Mouse (Mus musculus) midbrain, embryonic 15.5 days (tissue): Measurements from ENCODE around the gene Zfp759. TPM values are rescaled to one million over a fixed set of nuclear protein-coding genes. Genes with fewer than 3 reads are reported as not detected.
A peak's percentile ranks its signal among the peaks of the same experiment; 100 is the strongest.
"Not testable (repeated sequence)": the region's sequence is repeated elsewhere in the genome, so short reads cannot be mapped to it uniquely, and the experiment has no call there.

Experiments used
- ATAC-seq: fragments of 200-750 bp; cut with Nextera tagmentation; replicated peaks from 2 replicates; pipeline ENCODE4 v1.8.0; 2017; ENCODE audit warnings: moderate TSS enrichment
- H3K27ac ChIP-seq: fragments of 300-500 bp; sonication (generic); 2 replicates; pipeline ENCODE4 v1.5.1; 2015; ENCODE audit warnings: mild to moderate bottlenecking, inconsistent platforms
- H3K27me3 ChIP-seq: fragments of 300-500 bp; sonication (generic); replicated peaks from 2 replicates; pipeline ENCODE4 v1.6.1; 2015; ENCODE audit warnings: inconsistent platforms
- H3K36me3 ChIP-seq: fragments of 300-500 bp; sonication (generic); replicated peaks from 2 replicates; pipeline ENCODE4 v1.6.1; 2015; ENCODE audit warnings: inconsistent platforms
- H3K4me1 ChIP-seq: fragments of 300-500 bp; sonication (generic); 2 replicates; pipeline ENCODE4 v1.6.1; 2015; ENCODE audit warnings: inconsistent platforms
- H3K4me2 ChIP-seq: fragments of 300-500 bp; sonication (generic); 2 replicates; pipeline ENCODE4 v1.6.1; 2015; ENCODE audit warnings: inconsistent platforms, mild to moderate bottlenecking, moderate library complexity
- H3K4me3 ChIP-seq: fragments of 300-500 bp; sonication (generic); 2 replicates; pipeline ENCODE4 v1.5.1; 2015; ENCODE audit warnings: mild to moderate bottlenecking, inconsistent platforms
- H3K9ac ChIP-seq: fragments of 300-500 bp; sonication (generic); 2 replicates; pipeline ENCODE4 v1.6.1; 2015; ENCODE audit warnings: mild to moderate bottlenecking, inconsistent platforms
- H3K9me3 ChIP-seq: fragments of 300-500 bp; sonication (generic); 2 replicates; pipeline ENCODE4 v1.6.1; 2016; ENCODE audit warnings: inconsistent platforms
- WGBS: fragments of 180-500 bp; shearing (Covaris S2); methylation state at CpG from one replicate; pipeline ENCODE4 v1.1.7; 2015; ENCODE audit warnings: mixed read lengths; 5-methylcytosine and 5-hydroxymethylcytosine counted together
- polyA plus RNA-seq: library from polyadenylated mRNA; unstranded; fragments of >200 nt; fragmentation: Nextera tagmentation; extraction: Ambion mirVana; gene quantifications from 2 replicates; pipeline ENCODE4 v1.2.1, GENCODE M21; 2015

Zfp759 gene
- 4.6 and 5.0 TPM in 2 replicates for polyA plus RNA-seq

DNA sequence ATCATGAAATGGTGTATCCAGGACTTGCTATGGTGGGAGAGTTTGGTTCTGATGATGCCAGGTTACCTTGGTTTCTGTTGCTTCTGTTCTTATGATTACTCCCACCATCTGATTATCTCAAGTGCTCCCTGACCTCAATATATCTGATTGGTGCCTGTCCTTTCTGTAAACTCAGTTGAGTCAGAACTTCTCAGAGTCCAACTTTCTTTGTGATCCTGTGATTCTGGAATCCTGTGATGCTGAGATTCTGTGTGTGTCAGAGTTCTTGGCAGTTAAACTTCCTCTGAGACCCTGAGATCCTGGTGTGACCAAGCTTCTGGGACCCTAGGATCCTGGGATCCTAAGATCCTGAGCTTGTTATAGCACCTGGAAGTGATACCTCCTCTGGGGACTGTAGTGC lies at the start of gene Zfp759:
Gene Zfp759, plus strand, starts transcription at position 301 of the 400 bp plus-strand sequence.
- H3K27me3 ChIP-seq, H3K4me1 ChIP-seq, H3K9ac ChIP-seq, H3K4me2 ChIP-seq, H3K4me3 ChIP-seq, ATAC-seq, H3K36me3 ChIP-seq, H3K27ac ChIP-seq, H3K9me3 ChIP-seq: not testable (repeated sequence)

DNA sequence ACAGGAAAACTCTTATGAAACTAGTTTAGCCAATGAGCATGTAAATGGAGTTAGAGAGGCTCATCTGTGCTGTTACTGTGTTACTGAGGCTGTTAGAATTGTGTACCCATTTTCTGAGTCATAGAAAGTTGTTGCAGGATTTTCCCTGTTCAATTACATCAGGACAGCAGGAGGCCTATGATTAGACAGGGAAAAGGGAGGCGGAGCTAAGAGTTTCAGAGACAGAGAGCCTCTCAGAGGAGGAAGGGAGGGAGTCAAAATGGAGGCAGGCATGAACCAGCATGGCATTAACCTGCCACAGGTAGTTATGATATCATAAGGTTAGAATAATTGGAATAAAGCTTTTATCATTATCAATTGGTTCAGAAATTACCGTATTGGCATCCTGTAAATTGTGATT lies 48.7 kb upstream of the Zfp759 start:
- Histone ChIP-seq H3K4me1 (no peaks in the 10 kb centered on the region), H3K9me3 (peaks cover 31% of the 10 kb centered on the region), H3K36me3 (peaks cover 59% of the 10 kb centered on the region), H3K27ac (no peak overlapping the region), H3K27me3 (no peaks in the 10 kb centered on the region), H3K4me2 (no peak overlapping the region), H3K4me3 (no peak overlapping the region), H3K9ac (no peak overlapping the region)
- ATAC-seq = no peak
- 98% methylated on average over 2 of the region's 2 CpGs for WGBS

DNA sequence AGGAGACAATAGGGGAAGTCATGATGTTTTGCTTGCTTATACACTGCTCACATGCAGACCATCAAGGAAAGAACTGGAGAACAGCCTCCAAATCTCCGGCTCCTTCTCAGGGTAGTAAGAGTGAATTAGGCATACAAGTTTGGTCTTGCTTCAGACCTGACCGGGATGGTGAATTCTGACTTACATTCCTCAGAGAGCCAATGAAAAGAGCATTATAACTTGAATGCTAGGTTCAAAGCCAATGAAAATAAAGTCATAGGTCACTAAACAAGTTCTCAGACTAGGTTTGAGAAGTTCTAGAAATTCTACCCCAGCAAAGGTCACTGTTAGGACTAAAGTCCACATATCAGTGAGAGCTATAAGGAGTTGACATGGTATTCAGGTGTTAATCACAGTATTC lies 44.2 kb upstream of the Zfp759 start:
- H3K9ac ChIP-seq = no peak overlapping the region
- peaks cover 42% of the 10 kb centered on the region for H3K36me3 ChIP-seq
- H3K27ac ChIP-seq = no peak overlapping the region
- no peaks in the 10 kb centered on the region for H3K27me3 ChIP-seq
- H3K4me3 ChIP-seq = no peak overlapping the region
- 100% methylated on average over 2 of the region's 2 CpGs for WGBS
- no peak for ATAC-seq
- peaks cover 13% of the 10 kb centered on the region for H3K9me3 ChIP-seq
- peaks cover 8% of the 10 kb centered on the region for H3K4me1 ChIP-seq
- no peak overlapping the region for H3K4me2 ChIP-seq

DNA sequence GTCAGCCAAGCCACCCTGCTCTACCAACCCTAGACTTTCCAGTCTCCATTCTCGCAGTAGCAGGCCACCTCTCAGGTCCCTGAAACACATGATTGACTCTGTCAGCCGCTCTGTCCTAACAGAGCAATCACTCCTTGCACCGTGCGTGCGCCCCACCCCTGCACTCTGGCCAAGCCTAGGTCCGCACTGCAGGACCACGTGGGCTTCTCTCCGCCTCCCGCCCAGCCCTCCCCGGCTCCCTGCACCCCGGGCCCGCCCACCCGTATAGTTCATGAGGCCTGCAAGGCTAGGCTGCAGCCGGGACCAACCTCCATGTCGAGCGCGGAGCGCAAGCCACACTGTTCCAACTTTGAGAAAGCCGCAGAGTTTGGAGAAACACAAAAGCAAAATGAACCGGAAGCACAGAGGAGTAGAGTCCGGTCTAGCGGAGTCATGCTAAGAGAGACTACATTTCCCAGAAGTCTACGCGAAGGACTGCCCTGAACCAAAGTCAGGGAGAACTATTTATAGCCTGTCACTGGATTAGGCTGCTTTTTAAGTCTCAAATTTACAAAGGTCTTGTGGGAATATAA lies 40.2 kb upstream of the Zfp759 start:
- Histone ChIP-seq H3K27ac (peak overlapping the region; percentile 74), H3K36me3 (peaks cover 18% of the 10 kb centered on the region), H3K9me3 (0 out of 2 replicates have a peak, but pooled peaks cover 3% of the 10 kb centered on the region), H3K4me1 (peaks cover 8% of the 10 kb centered on the region), H3K4me2 (peak overlapping the region; percentile 62), H3K9ac (peak overlapping the region; percentile 58), H3K27me3 (no peaks in the 10 kb centered on the region), H3K4me3 (peak overlapping the region; percentile 54)
- WGBS = under 1% methylated on average over 24 of the region's 24 CpGs
- peak; percentile 98 for ATAC-seq

DNA sequence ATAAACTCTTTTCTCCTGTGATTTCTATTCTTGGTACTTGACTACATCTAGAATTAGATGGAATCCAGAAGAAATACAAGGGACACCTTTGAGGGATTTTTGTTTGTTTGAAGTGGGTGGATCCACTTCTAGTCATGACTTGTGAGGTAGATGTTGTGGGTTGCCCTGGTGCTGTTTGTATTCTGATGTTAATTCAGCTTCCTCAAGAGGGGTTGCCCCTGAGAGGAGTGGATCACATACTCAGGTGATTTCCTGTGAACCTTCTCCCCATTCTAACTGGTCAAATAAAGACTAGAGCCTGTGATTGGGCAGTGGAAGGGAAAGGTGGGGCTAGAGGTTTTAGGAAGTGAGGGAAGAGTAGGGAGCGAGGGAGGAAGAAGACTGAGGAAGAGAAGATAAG lies 39.5 kb upstream of the Zfp759 start:
- Histone ChIP-seq H3K9ac (peak overlapping the region; percentile 58; the same call in 1 of the 2 replicates), H3K4me2 (peak overlapping the region; percentile 62), H3K36me3 (peaks cover 18% of the 10 kb centered on the region), H3K27ac (peak overlapping the region; percentile 74; the same call in 1 of the 2 replicates), H3K27me3 (no peaks in the 10 kb centered on the region), H3K4me1 (peaks cover 8% of the 10 kb centered on the region), H3K4me3 (peak overlapping the region; percentile 54), H3K9me3 (0 out of 2 replicates have a peak, but pooled peaks cover 3% of the 10 kb centered on the region)
- peak; percentile 9; the same call in 1 of the 2 replicates for ATAC-seq
- WGBS = 87% methylated on average over 1 of the region's 1 CpGs

DNA sequence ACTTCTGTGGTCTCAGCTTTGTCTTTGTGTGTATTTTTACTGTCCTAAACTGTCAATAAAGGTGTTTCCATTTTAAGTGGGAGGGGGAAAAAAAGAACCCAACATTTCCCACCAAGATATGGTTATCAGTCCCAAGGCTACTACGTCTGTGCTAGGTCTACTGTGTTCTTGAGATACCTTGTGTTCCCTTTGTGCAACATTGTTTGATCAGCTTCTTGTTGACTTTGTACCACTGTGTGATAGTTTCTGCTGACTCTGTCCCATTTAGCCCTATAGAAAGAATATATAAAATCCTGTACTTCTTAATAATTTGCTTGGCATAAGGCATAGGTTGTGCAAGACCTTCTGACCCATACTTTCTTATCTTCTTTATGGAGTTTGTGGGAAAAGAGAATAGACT lies 31.3 kb upstream of the Zfp759 start:
- 84% methylated on average over 1 of the region's 1 CpGs for WGBS
- H3K4me2 ChIP-seq = no peak overlapping the region
- H3K36me3 ChIP-seq = no peaks in the 10 kb centered on the region
- no peak overlapping the region for H3K4me3 ChIP-seq
- no peaks in the 10 kb centered on the region for H3K27me3 ChIP-seq
- no peak overlapping the region for H3K27ac ChIP-seq
- no peaks in the 10 kb centered on the region for H3K4me1 ChIP-seq
- H3K9me3 ChIP-seq = no peaks in the 10 kb centered on the region
- no peak for ATAC-seq
- H3K9ac ChIP-seq = no peak overlapping the region

DNA sequence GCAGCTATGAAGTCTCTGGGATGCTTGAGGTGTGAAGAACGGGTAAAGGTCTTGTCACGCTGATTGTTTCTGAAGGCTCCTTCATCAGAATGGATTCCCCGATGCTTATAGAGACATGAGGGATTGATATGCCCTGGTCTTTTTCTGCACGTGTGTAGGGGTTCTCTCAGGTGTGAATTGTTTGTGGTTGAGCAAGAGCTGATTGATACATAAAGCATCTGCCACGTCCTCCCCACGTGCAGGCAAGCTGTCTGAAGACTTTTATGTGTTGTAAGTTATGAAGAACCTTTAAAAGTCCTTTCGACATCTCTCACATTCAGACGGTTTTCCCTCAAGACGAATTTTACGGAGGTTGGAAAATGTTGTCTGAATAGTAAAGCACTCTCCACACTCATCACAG lies 23.6 kb upstream of the Zfp759 start, which contains the start of gene Zfp708:
Gene Zfp708, minus strand, starts transcription at position 101 of the 400 bp plus-strand sequence.
- ATAC-seq = no peak
- H3K9ac ChIP-seq = no peak within 1 kb of the TSS
- no peaks in the 10 kb centered on the region for H3K27me3 ChIP-seq
- H3K4me2 ChIP-seq = no peak within 1 kb of the TSS
- H3K36me3 ChIP-seq = no peaks in the 10 kb centered on the region
- H3K4me3 ChIP-seq = no peak within 1 kb of the TSS
- H3K27ac ChIP-seq = no peak within 1 kb of the TSS
- 91% methylated on average over 10 of the region's 10 CpGs for WGBS
- no peaks in the 10 kb centered on the region for H3K9me3 ChIP-seq
- H3K4me1 ChIP-seq = no peaks in the 10 kb centered on the region

DNA sequence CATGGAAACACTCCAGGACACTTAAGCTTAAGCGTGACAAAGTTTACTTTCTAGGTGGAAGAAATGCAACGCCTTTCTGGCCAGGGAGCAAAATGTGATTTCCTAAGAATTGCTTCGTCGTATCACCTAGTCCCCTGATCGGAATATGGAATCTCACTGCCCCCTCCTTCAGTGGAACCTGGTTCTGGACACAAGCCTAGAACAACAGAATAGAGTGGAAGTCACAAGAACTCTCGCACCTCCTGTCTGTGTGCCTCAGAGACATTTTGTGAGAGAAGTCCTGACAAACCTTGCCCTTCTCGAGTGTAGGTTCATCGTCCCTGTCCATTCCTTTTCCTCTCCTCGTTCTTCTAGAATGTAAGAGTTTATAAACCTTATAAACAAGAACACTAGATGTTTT lies 13.8 kb upstream of the Zfp759 start:
- Histone ChIP-seq H3K4me1 (peaks cover 9% of the 10 kb centered on the region), H3K27me3 (no peaks in the 10 kb centered on the region), H3K4me2 (peak overlapping the region; percentile 79), H3K36me3 (no peaks in the 10 kb centered on the region), H3K4me3 (peak overlapping the region; percentile 50), H3K9me3 (no peaks in the 10 kb centered on the region), H3K27ac (no peak overlapping the region), H3K9ac (peak overlapping the region; percentile 46)
- ATAC-seq = 0 out of 2 replicates have a peak, but pooled peaks have one; percentile 1
- 69% methylated on average over 9 of the region's 9 CpGs for WGBS

DNA sequence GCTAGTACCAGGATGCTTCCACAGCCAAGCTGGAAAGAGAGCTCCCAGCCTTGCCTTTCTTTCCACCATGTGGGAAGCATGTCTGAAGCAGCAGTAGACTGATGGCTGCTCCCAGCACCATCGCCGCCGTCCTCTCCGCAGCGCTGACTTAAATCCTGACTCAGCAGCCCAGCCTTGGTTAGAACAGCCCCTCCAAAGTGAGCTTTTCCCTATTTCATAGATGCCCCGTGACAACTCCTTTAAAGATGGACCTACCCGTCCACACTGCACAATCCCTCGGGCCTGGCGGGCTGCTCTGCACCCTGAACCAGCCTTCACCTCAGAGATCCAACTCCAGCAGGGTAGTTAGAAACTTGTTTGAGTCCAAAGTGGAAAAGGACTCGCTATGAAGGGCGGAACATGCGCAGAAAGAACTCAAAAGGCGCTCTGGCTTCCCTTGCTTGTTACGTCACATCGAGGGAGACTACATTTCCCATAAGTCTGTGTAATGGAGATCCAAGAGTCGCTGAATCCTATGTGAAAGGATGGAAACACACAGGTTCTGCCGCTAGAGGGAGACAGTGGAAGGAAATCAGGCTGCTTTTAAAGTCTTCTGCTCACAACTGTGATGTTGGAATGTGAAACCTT lies 13.2 kb upstream of the Zfp759 start, which contains the start of gene Gm28557:
Gene Gm28557, minus strand, starts transcription at position 411 of the 627 bp plus-strand sequence.
- H3K4me2 ChIP-seq = peak within 1 kb of the TSS; percentile 79
- peak within 1 kb of the TSS; percentile 63 for H3K27ac ChIP-seq
- H3K4me1 ChIP-seq = peaks cover 9% of the 10 kb centered on the region
- H3K9ac ChIP-seq = peak within 1 kb of the TSS; percentile 46
- no peaks in the 10 kb centered on the region for H3K9me3 ChIP-seq
- under 1% methylated on average over 17 of the region's 17 CpGs for WGBS
- H3K36me3 ChIP-seq = no peaks in the 10 kb centered on the region
- H3K4me3 ChIP-seq = peak within 1 kb of the TSS; percentile 50
- ATAC-seq = peak; percentile 98
- no peaks in the 10 kb centered on the region for H3K27me3 ChIP-seq

DNA sequence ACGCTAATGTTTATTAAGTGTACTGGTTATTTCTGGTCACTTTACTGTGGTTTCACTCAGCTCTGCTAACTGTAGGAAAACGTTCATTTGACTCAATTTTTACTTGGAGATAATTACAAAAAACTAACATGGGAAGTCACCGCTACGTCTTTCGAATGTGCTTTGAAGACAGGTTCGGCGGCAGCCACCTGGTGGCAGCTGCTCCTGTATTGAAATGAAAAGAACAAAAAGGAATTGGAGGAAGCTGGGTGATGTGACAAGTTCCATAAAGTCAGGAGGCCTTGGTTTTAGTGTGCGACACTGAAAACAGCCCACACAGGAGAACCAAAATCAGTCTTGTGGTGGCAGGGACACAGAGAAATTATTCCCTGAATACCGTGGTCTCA lies 12.6 kb upstream of the Zfp759 start:
- Histone ChIP-seq H3K4me1 (peaks cover 9% of the 10 kb centered on the region), H3K27ac (peak overlapping the region; percentile 57), H3K27me3 (no peaks in the 10 kb centered on the region), H3K4me3 (peak overlapping the region; percentile 50), H3K36me3 (no peaks in the 10 kb centered on the region), H3K4me2 (peak overlapping the region; percentile 79), H3K9ac (peak overlapping the region; percentile 23; the same call in 1 of the 2 replicates), H3K9me3 (no peaks in the 10 kb centered on the region)
- 4% methylated on average over 9 of the region's 9 CpGs for WGBS
- ATAC-seq = peak; percentile 85

DNA sequence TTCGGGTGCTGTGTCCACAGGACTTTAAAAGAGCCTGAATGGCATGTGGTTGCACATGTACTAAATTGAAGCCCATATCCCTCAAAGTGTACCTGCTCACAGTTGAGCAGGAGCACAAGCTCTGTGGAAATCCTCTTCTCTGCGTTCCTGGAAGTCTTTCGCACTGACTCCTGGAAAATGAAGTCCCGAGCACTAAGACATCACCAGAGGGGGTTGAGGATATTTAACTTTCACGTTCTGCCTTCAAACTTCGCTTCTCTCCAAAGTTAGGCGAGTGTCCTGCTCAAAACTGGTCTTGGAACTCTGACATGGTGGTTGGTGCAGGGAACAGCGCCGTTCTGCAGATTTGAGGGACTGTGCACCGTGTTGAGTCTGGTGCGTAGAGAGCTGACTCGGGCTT lies 9.4 kb upstream of the Zfp759 start:
- Histone ChIP-seq H3K4me1 (peaks cover 9% of the 10 kb centered on the region), H3K4me2 (no peak overlapping the region), H3K27ac (no peak overlapping the region), H3K4me3 (no peak overlapping the region), H3K9ac (no peak overlapping the region), H3K9me3 (no peaks in the 10 kb centered on the region), H3K27me3 (no peaks in the 10 kb centered on the region), H3K36me3 (no peaks in the 10 kb centered on the region)
- ATAC-seq = no peak
- 81% methylated on average over 12 of the region's 12 CpGs for WGBS

DNA sequence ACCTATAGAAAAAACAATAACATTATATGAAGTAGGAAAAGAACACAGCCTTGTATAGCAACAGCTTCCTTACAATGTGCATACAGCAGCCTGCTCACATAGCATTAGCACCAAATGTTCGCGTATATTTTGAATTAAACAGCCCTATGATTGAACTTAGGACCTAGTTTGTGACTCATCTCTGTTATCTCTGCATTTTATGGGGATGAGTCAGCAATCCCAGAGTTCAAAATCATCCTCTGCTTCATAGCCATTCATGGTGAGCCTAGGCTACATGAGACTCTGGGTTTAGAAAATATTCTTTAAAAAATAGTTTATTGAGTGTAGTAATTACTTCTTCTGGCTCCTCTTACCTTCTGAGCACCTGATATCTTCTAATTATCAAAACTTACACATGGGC lies 8.2 kb upstream of the Zfp759 start:
- Histone ChIP-seq H3K27ac (no peak overlapping the region), H3K9ac (no peak overlapping the region), H3K27me3 (no peaks in the 10 kb centered on the region), H3K4me3 (no peak overlapping the region), H3K36me3 (no peaks in the 10 kb centered on the region), H3K4me1 (peaks cover 3% of the 10 kb centered on the region; the same call in 1 of the 2 replicates), H3K9me3 (no peaks in the 10 kb centered on the region), H3K4me2 (no peak overlapping the region)
- no peak for ATAC-seq
- 90% methylated on average over 2 of the region's 2 CpGs for WGBS

DNA sequence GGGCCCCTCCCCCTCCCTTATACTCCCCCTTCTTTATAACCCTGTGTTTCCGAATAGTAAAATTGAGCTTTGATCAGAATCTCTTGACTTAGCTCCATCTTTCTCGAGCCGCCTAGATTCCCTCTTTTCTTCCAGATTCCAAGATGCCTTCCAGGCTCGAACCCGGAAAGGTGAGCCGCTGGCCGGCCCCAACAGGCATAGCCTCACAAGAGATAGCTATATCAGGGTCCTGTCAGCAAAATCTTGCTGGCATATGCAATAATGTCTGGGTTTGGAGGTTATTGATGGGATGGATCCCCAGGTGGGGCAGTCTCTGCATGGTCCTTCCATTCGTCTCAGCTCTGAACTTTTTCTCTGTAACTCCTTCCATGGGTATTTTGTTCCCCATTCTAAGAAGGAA lies 5.3 kb upstream of the Zfp759 start, which contains the start of gene Rslcan18:
Gene Rslcan18, minus strand, starts transcription at position 101 of the 400 bp plus-strand sequence.
- H3K27me3 ChIP-seq, H3K4me2 ChIP-seq, ATAC-seq, H3K36me3 ChIP-seq, H3K9ac ChIP-seq, H3K27ac ChIP-seq, H3K9me3 ChIP-seq, H3K4me1 ChIP-seq, H3K4me3 ChIP-seq: not testable (repeated sequence)
- 93% methylated on average over 8 of the region's 8 CpGs for WGBS
